In genomic region chr10:120876549-120877270, GRCm38 (mm10) we compare ENCODE assay signal across 9 mouse cellular contexts. TPM values are rescaled to one million over a fixed set of nuclear protein-coding genes. Genes with fewer than 3 reads are reported as not detected.
A peak's percentile ranks its signal among the peaks of the same experiment; 100 is the strongest.
DNase-seq lines count a peak whose midpoint lies in the region; ATAC-seq and TF ChIP-seq lines count a peak whose summit lies in the region.
"Had no signal": no experiment of that assay in that cellular context is flagged by ENCODE, and none has a peak within 500 bp of the region (broad histone marks: within the 10 kb centered on the region; RNA-seq: fewer than 3 reads in every experiment).

No protein-coding gene starts in this region.

- intact Hi-C loops in heart, adult 2 months (cut with DNase I) = loop anchor here (2.0 kb wide), 1 partner anchor 22 kb away; the partner anchor contains the start of gene Msrb3
- intact Hi-C loops in heart, postnatal 25 days (cut with DNase I) = loop anchor here (10.0 kb wide), 1 partner anchor 378 kb away; no protein-coding TSS in a partner anchor

- H3K27me3 ChIP-seq in heart, adult 2 months (ENCODE audit: control insufficient read depth, insufficient read depth, low read length) = no peaks in the 10 kb centered on the region
- H3K27me3 ChIP-seq in forebrain, embryonic 16.5 days (replicated peaks; ENCODE audit: control insufficient read depth, insufficient read depth, low read length) = no peaks in the 10 kb centered on the region
- no peaks in the 10 kb centered on the region for H3K27me3 ChIP-seq in liver, embryonic 13.5 days
- 0 out of 2 replicates have a peak, but pooled peaks cover 3% of the 10 kb centered on the region for H3K27me3 ChIP-seq in midbrain, embryonic 15.5 days (replicated peaks)
- H3K27me3 ChIP-seq in hindbrain, embryonic 14.5 days (ENCODE audit: control insufficient read depth, insufficient read depth, low read length) = no peaks in the 10 kb centered on the region

- DNase-seq in heart, adult 2 months = no peak
- no peak for DNase-seq in heart, postnatal 25 days (ENCODE audit: low spot score)
- no peak for DNase-seq in liver, embryonic 13.5 days
- no peak for DNase-seq in retina, postnatal 1 day
- no peak for DNase-seq in hindbrain, embryonic 14.5 days (ENCODE audit: low spot score)

- peak; percentile 12 for ATAC-seq in activated CD4-positive, CD25-positive, alpha-beta regulatory T cell, adult 4 months
- no peak for ATAC-seq in forebrain, embryonic 16.5 days
- no peak for ATAC-seq in liver, embryonic 13.5 days (ENCODE audit: low read depth)
- ATAC-seq in midbrain, embryonic 15.5 days (replicated peaks) = no peak; the same call in 1 of the 2 replicates
- ATAC-seq in hindbrain, embryonic 14.5 days (ENCODE audit: low FRiP score) = no peak

- H3K4me1 ChIP-seq in heart, adult 2 months (ENCODE audit: control insufficient read depth, insufficient read depth, low read length) = peaks cover 14% of the 10 kb centered on the region
- H3K4me1 ChIP-seq in forebrain, embryonic 16.5 days (replicated peaks; ENCODE audit: control insufficient read depth, insufficient read depth, low read length) = 0 out of 2 replicates have a peak, but pooled peaks cover 4% of the 10 kb centered on the region
- peaks cover 21% of the 10 kb centered on the region for H3K4me1 ChIP-seq in liver, embryonic 13.5 days (replicated peaks)
- peaks cover 6% of the 10 kb centered on the region; the same call in 1 of the 2 replicates for H3K4me1 ChIP-seq in midbrain, embryonic 15.5 days
- peaks cover 4% of the 10 kb centered on the region; the same call in 1 of the 2 replicates for H3K4me1 ChIP-seq in hindbrain, embryonic 14.5 days (replicated peaks; ENCODE audit: control insufficient read depth, insufficient read depth, low read length)

- peak overlapping the region; percentile 41; the same call in 1 of the 2 replicates for H3K4me2 ChIP-seq in forebrain, embryonic 16.5 days (ENCODE audit: low read length)
- peak overlapping the region; percentile 54; the same call in 1 of the 2 replicates for H3K4me2 ChIP-seq in liver, embryonic 13.5 days
- H3K4me2 ChIP-seq in midbrain, embryonic 15.5 days = no peak overlapping the region
- H3K4me2 ChIP-seq in hindbrain, embryonic 14.5 days (replicated peaks) = no peak overlapping the region

- peak overlapping the region; percentile 72 for H3K27ac ChIP-seq in heart, adult 2 months
- no peak overlapping the region for H3K27ac ChIP-seq in forebrain, embryonic 16.5 days (ENCODE audit: low read length)
- no peak overlapping the region for H3K27ac ChIP-seq in liver, embryonic 13.5 days
- H3K27ac ChIP-seq in midbrain, embryonic 15.5 days = no peak overlapping the region
- no peak overlapping the region for H3K27ac ChIP-seq in hindbrain, embryonic 14.5 days
- H3K27ac ChIP-seq: midbrain, embryonic 10.5 days had no signal

- TF ChIP-seq EP300 in heart, adult 2 months (IDR thresholded peaks at IDR 0.05; ENCODE audit: insufficient read depth, low read depth, low read length) = no peak

- no peak for TF ChIP-seq CTCF in heart, adult 2 months (IDR thresholded peaks at IDR 0.05)

- 44% methylated on average over 20 of the region's 20 CpGs for WGBS in heart, adult 2 months
- 70% methylated on average over 20 of the region's 20 CpGs for WGBS in forebrain, embryonic 16.5 days
- WGBS in liver, embryonic 13.5 days (ENCODE audit: insufficient replicate concordance) = 65% methylated on average over 20 of the region's 20 CpGs
- 75% methylated on average over 20 of the region's 20 CpGs for WGBS in midbrain, embryonic 15.5 days
- 77% methylated on average over 20 of the region's 20 CpGs for WGBS in hindbrain, embryonic 14.5 days

- H3K36me3 ChIP-seq in heart, adult 2 months (ENCODE audit: control insufficient read depth, insufficient read depth, low read length) = peaks cover 7% of the 10 kb centered on the region
- H3K36me3 ChIP-seq in forebrain, embryonic 16.5 days (ENCODE audit: control insufficient read depth, insufficient read depth) = no peaks in the 10 kb centered on the region
- no peaks in the 10 kb centered on the region for H3K36me3 ChIP-seq in liver, embryonic 13.5 days
- H3K36me3 ChIP-seq in midbrain, embryonic 15.5 days (replicated peaks) = no peaks in the 10 kb centered on the region
- H3K36me3 ChIP-seq in hindbrain, embryonic 14.5 days (replicated peaks; ENCODE audit: control insufficient read depth, insufficient read depth) = no peaks in the 10 kb centered on the region
- H3K36me3 ChIP-seq: midbrain, embryonic 10.5 days had no signal

- H3K79me2 ChIP-seq in heart, adult 2 months (replicated peaks; ENCODE audit: control insufficient read depth, insufficient read depth, low read length) = peaks cover 3% of the 10 kb centered on the region; the same call in 1 of the 2 replicates

- no peak overlapping the region for H3K9ac ChIP-seq in heart, adult 2 months (ENCODE audit: low read depth, low read length)
- no peak overlapping the region for H3K9ac ChIP-seq in forebrain, embryonic 16.5 days (replicated peaks; ENCODE audit: low read depth, low read length)
- no peak overlapping the region for H3K9ac ChIP-seq in liver, embryonic 13.5 days
- no peak overlapping the region for H3K9ac ChIP-seq in midbrain, embryonic 15.5 days
- H3K9ac ChIP-seq in hindbrain, embryonic 14.5 days = no peak overlapping the region

- H3K4me3 ChIP-seq in heart, adult 2 months = no peak overlapping the region
- no peak overlapping the region for H3K4me3 ChIP-seq in forebrain, embryonic 16.5 days (replicated peaks; ENCODE audit: low read length)
- no peak overlapping the region for H3K4me3 ChIP-seq in liver, embryonic 13.5 days (replicated peaks)
- no peak overlapping the region for H3K4me3 ChIP-seq in midbrain, embryonic 15.5 days
- no peak overlapping the region for H3K4me3 ChIP-seq in hindbrain, embryonic 14.5 days (replicated peaks; ENCODE audit: low read length)

- no peak for TF ChIP-seq POLR2A in heart, adult 2 months (IDR thresholded peaks at IDR 0.05; ENCODE audit: insufficient read depth, low read depth, low read length)

- no peaks in the 10 kb centered on the region for H3K9me3 ChIP-seq in forebrain, embryonic 16.5 days (ENCODE audit: control insufficient read depth, low read length)
- H3K9me3 ChIP-seq in liver, embryonic 13.5 days (replicated peaks) = no peaks in the 10 kb centered on the region
- H3K9me3 ChIP-seq in midbrain, embryonic 15.5 days = no peaks in the 10 kb centered on the region
- H3K9me3 ChIP-seq in hindbrain, embryonic 14.5 days (ENCODE audit: control insufficient read depth, low read length) = no peaks in the 10 kb centered on the region
- H3K9me3 ChIP-seq: midbrain, embryonic 10.5 days had no signal

RNA-seq across cellular contexts. Expression of gene Msrb3, which starts 22.2 kb away (rescaled TPM):
- total RNA-seq in heart, adult 2 months (2021) = 10 to 100 TPM; 88.7 to 92.5 TPM
- polyA plus RNA-seq in heart, adult 2 months (2012; rRNA removed) = 53.5 and 86.5 TPM in 2 replicates
- 100 to 1,000 TPM; 101 to 106 TPM for total RNA-seq in heart, postnatal 25 days (2021)
- polyA plus RNA-seq in activated CD4-positive, CD25-positive, alpha-beta regulatory T cell, adult 4 months (2017; shearing (Covaris generic)) = under 1 TPM; 0.38 to 0.66 TPM
- 1.1 and 1.6 TPM in 2 replicates for polyA plus RNA-seq in forebrain, embryonic 16.5 days (2015; fragmentation: Nextera tagmentation; extraction: Ambion mirVana)
- 0.82 and 1.7 TPM in 2 replicates for polyA plus RNA-seq in liver, embryonic 13.5 days (2015; fragmentation: Nextera tagmentation; extraction: Ambion mirVana)
- polyA plus RNA-seq in midbrain, embryonic 15.5 days (2015; fragmentation: Nextera tagmentation; extraction: Ambion mirVana) = 0.84 and 1.4 TPM in 2 replicates
- polyA plus RNA-seq in hindbrain, embryonic 14.5 days (2014; fragmentation: Nextera tagmentation; extraction: Ambion mirVana) = 0.77 and 1.3 TPM in 2 replicates

Comparison
In these comparisons a context has a peak if more than half of its experiments do, and no peak if none do; other contexts are left out.
1. H3K4me2 ChIP-seq: peak in forebrain, embryonic 16.5 days (single experiment) and liver, embryonic 13.5 days (single experiment); none in midbrain, embryonic 15.5 days (single experiment) and hindbrain, embryonic 14.5 days (single experiment).
2. RNA of gene Msrb3, which starts 22.2 kb away (polyA plus RNA-seq): 53.5 to 86.5 TPM in heart, adult 2 months; 0.77 to 1.3 TPM in hindbrain, embryonic 14.5 days, 1.1 to 1.6 TPM in forebrain, embryonic 16.5 days, 0.84 to 1.4 TPM in midbrain, embryonic 15.5 days, 0.82 to 1.7 TPM in liver, embryonic 13.5 days and 0.38 to 0.66 TPM in activated CD4-positive, CD25-positive, alpha-beta regulatory T cell, adult 4 months; every median in the first group is over 10 times any median in the second.